Mouse (Mus musculus) embryonic facial prominence, embryonic 15.5 days (tissue): ENCODE measurements around the gene Rhbdl2. TPM values are rescaled to one million over a fixed set of nuclear protein-coding genes. Genes with fewer than 3 reads are reported as not detected.

Experiments used
- ATAC-seq: fragments of 200-750 bp; cut with Nextera tagmentation; 2 replicates; pipeline ENCODE4 v1.8.0; 2017; ENCODE audit warnings: low read depth, moderate TSS enrichment; ENCODE audit not compliant: insufficient number of reproducible peaks, low FRiP score, low TSS enrichment
- H3K27ac ChIP-seq: fragments of 300-500 bp; sonication (generic); replicated peaks from 2 replicates; pipeline ENCODE4 v1.5.1; 2015; ENCODE audit warnings: mild to moderate bottlenecking, inconsistent platforms
- H3K27me3 ChIP-seq: fragments of 300-500 bp; sonication (generic); 2 replicates; pipeline ENCODE4 v1.6.1; 2015; ENCODE audit warnings: inconsistent platforms
- H3K36me3 ChIP-seq: fragments of 300-500 bp; sonication (generic); 2 replicates; pipeline ENCODE4 v1.6.1; 2015; ENCODE audit warnings: mild to moderate bottlenecking, inconsistent platforms
- H3K4me1 ChIP-seq: fragments of 300-500 bp; sonication (generic); 2 replicates; pipeline ENCODE4 v1.6.1; 2015; ENCODE audit warnings: inconsistent platforms
- H3K4me2 ChIP-seq: fragments of 300-500 bp; sonication (generic); replicated peaks from 2 replicates; pipeline ENCODE4 v1.6.1; 2015; ENCODE audit warnings: mild to moderate bottlenecking, inconsistent platforms
- H3K4me3 ChIP-seq: fragments of 300-500 bp; sonication (generic); replicated peaks from 2 replicates; pipeline ENCODE4 v1.5.1; 2015; ENCODE audit warnings: mild to moderate bottlenecking, inconsistent platforms
- H3K9ac ChIP-seq: fragments of 300-500 bp; sonication (generic); 2 replicates; pipeline ENCODE4 v1.6.1; 2015; ENCODE audit warnings: inconsistent platforms
- H3K9me3 ChIP-seq: fragments of 300-500 bp; sonication (generic); replicated peaks from 2 replicates; pipeline ENCODE4 v1.6.1; 2016; ENCODE audit warnings: inconsistent platforms
- WGBS: fragments of 180-500 bp; shearing (Covaris S2); methylation state at CpG from one replicate; pipeline ENCODE4 v1.1.7; 2015; 5-methylcytosine and 5-hydroxymethylcytosine counted together
- polyA plus RNA-seq: library from polyadenylated mRNA; unstranded; fragments of >200 nt; fragmentation: Nextera tagmentation; extraction: Ambion mirVana; gene quantifications from 2 replicates; pipeline ENCODE4 v1.2.1, GENCODE M21; 2015

Rhbdl2 gene
- polyA plus RNA-seq, 1 experiment from 2014 or later: 7.1 TPM

DNA sequence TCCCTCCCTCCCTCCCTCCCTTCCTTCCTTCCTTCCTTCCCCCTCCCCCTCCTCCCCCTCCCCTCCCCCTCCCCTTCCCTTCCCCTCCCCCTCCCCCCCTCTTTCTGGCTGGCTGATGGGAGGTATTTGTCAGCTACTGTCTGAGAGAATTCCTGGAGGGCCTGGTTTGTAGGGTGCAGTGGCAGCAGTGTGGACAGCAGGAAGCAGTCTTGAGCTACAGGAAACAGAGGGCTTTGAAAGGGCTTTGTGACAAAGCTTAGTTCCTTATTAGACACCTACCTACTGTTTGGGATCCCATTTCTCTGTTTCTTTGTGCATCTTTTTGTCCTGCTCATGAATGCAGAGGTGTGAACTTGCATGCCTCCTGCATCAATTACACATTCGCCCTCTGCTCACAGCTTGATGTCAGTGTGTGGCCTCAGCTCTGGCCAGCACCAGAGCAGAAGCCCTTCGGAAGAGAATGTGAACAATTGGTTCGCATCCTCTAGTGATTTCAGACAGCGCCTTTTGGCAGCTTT lies 31.5 kb downstream of the Rhbdl2 start:
- no peak overlapping the region for H3K4me2 ChIP-seq

GRCm38 (mm10) chr4:123842126-123842525 lies 54.5 kb downstream of the Rhbdl2 start:
- Histone ChIP-seq H3K4me3 (no peak overlapping the region), H3K4me2 (no peak overlapping the region), H3K27me3 (no peaks in the 10 kb centered on the region), H3K27ac (no peak overlapping the region), H3K9ac (no peak overlapping the region), H3K4me1 (no peaks in the 10 kb centered on the region), H3K9me3 (no peaks in the 10 kb centered on the region), H3K36me3 (no peaks in the 10 kb centered on the region)
- WGBS: 82% methylated on average over 8 of the region's 8 CpGs
- no peak for ATAC-seq

More for the DNA sequence above, 31.5 kb downstream of the Rhbdl2 start:
- Histone ChIP-seq H3K27ac (no peak overlapping the region), H3K27me3 (no peaks in the 10 kb centered on the region), H3K4me3 (no peak overlapping the region), H3K9ac (no peak overlapping the region), H3K4me1 (no peaks in the 10 kb centered on the region), H3K36me3 (no peaks in the 10 kb centered on the region), H3K9me3 (no peaks in the 10 kb centered on the region)
- ATAC-seq: no peak
- WGBS: 53% methylated on average over 4 of the region's 4 CpGs

DNA sequence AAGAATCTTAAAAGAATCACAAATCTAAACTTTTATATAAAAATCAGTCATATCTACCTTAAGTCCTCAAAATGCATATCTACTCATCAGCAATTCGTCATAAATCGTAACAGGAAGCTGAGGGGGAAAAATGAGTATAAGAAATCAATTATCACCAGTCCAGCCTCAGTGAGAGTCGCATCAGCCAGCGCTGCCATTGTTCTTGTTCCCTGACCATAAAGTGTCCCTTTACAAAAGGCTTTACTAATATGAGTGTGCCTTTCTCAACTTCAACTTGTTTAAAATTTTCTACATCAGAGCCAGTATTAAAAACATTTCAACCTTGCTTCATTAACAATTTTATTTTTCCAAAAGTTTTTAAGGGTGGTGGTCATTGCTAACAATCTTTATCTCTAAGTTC lies 69.2 kb downstream of the Rhbdl2 start:
- Histone ChIP-seq H3K9me3 (no peaks in the 10 kb centered on the region), H3K4me1 (no peaks in the 10 kb centered on the region), H3K9ac (no peak overlapping the region), H3K27me3 (no peaks in the 10 kb centered on the region), H3K36me3 (no peaks in the 10 kb centered on the region), H3K27ac (no peak overlapping the region), H3K4me3 (no peak overlapping the region), H3K4me2 (no peak overlapping the region)
- 51% methylated on average over 4 of the region's 4 CpGs for WGBS
- no peak for ATAC-seq

GRCm38 (mm10) chr4:123858090-123858489 lies 70.4 kb downstream of the Rhbdl2 start:
- WGBS: 80% methylated on average over 7 of the region's 7 CpGs
- Histone ChIP-seq H3K4me2 (no peak overlapping the region), H3K4me1 (no peaks in the 10 kb centered on the region), H3K9me3 (no peaks in the 10 kb centered on the region), H3K9ac (no peak overlapping the region), H3K4me3 (no peak overlapping the region), H3K27ac (no peak overlapping the region), H3K27me3 (no peaks in the 10 kb centered on the region), H3K36me3 (no peaks in the 10 kb centered on the region)
- ATAC-seq: no peak

GRCm38 (mm10) chr4:123859379-123859778 lies 71.7 kb downstream of the Rhbdl2 start, which contains the start of gene 4933427I04Rik:
Gene 4933427I04Rik, plus strand, starts transcription at chr4:123859679.
- Histone ChIP-seq H3K4me1 (no peaks in the 10 kb centered on the region), H3K27me3 (no peaks in the 10 kb centered on the region), H3K9me3 (no peaks in the 10 kb centered on the region), H3K4me2 (no peak within 1 kb of the TSS), H3K36me3 (no peaks in the 10 kb centered on the region), H3K27ac (no peak within 1 kb of the TSS), H3K4me3 (no peak within 1 kb of the TSS), H3K9ac (no peak within 1 kb of the TSS)
- WGBS: 85% methylated on average over 3 of the region's 3 CpGs
- no peak for ATAC-seq

DNA sequence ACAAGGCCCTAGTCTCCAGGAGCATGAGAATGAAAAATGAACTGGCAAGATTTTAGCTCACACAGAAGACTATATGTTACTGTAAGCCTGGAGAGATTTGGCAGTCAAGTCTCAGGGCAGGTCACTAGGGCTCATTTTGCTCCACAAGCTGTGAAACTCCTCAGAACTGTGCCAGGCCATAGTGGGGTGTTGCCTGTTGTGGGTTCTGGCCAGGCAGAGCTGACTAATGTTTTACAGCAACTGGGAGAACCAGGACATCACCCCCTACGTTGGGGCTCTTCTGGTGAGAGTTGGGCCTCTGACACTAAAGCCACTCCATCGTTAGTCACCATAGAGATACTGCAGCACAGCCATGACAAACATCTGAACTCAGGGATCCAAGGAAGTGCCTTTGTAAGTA lies 72.1 kb downstream of the Rhbdl2 start:
- ATAC-seq: no peak
- WGBS: 70% methylated on average over 2 of the region's 2 CpGs

GRCm38 (mm10) chr4:123860621-123861020 lies 72.9 kb downstream of the Rhbdl2 start:
- no peak overlapping the region for H3K4me3 ChIP-seq
- no peak for ATAC-seq
- H3K27ac ChIP-seq: no peak overlapping the region
- no peak overlapping the region for H3K9ac ChIP-seq
- no peaks in the 10 kb centered on the region for H3K9me3 ChIP-seq
- H3K4me2 ChIP-seq: no peak overlapping the region
- H3K4me1 ChIP-seq: no peaks in the 10 kb centered on the region
- WGBS: 78% methylated on average over 5 of the region's 5 CpGs
- no peaks in the 10 kb centered on the region for H3K27me3 ChIP-seq
- no peaks in the 10 kb centered on the region for H3K36me3 ChIP-seq

More for the DNA sequence above, 72.1 kb downstream of the Rhbdl2 start:
- no peaks in the 10 kb centered on the region for H3K36me3 ChIP-seq
- H3K27ac ChIP-seq: no peak overlapping the region
- no peaks in the 10 kb centered on the region for H3K27me3 ChIP-seq
- no peaks in the 10 kb centered on the region for H3K4me1 ChIP-seq
- no peak overlapping the region for H3K4me2 ChIP-seq
- no peak overlapping the region for H3K9ac ChIP-seq
- no peak overlapping the region for H3K4me3 ChIP-seq
- no peaks in the 10 kb centered on the region for H3K9me3 ChIP-seq

Other genes starting within 250 kb of the Rhbdl2 start
- 42.5 and 47.1 TPM in 2 replicates for gene Macf1, start 103.5 kb upstream of the Rhbdl2 start, polyA plus RNA-seq
- gene Ndufs5, start 69.7 kb upstream of the Rhbdl2 start, polyA plus RNA-seq: 313 and 333 TPM in 2 replicates
- gene Akirin1, start 37.5 kb upstream of the Rhbdl2 start, polyA plus RNA-seq: 56.0 and 56.1 TPM in 2 replicates
- gene 4933427I04Rik, start 71.8 kb downstream of the Rhbdl2 start, polyA plus RNA-seq: 0.09 and 0.12 TPM in 2 replicates
- gene Mycbp, start 117.0 kb downstream of the Rhbdl2 start, polyA plus RNA-seq: 72.4 and 80.1 TPM in 2 replicates
- 57.1 and 57.3 TPM in 2 replicates for gene Rragc, start 129.6 kb downstream of the Rhbdl2 start, polyA plus RNA-seq
- gene 4930535I16Rik, start 130.1 kb downstream of the Rhbdl2 start, polyA plus RNA-seq: not detected in 2 replicates